Mouse (Mus musculus): ENCODE measurements around the gene Hoxd12. TPM values are rescaled to one million over a fixed set of nuclear protein-coding genes. Genes with fewer than 3 reads are reported as not detected.

Hoxd12 gene
- total and polyA plus RNA-seq, 3 experiments = not detected

DNA sequence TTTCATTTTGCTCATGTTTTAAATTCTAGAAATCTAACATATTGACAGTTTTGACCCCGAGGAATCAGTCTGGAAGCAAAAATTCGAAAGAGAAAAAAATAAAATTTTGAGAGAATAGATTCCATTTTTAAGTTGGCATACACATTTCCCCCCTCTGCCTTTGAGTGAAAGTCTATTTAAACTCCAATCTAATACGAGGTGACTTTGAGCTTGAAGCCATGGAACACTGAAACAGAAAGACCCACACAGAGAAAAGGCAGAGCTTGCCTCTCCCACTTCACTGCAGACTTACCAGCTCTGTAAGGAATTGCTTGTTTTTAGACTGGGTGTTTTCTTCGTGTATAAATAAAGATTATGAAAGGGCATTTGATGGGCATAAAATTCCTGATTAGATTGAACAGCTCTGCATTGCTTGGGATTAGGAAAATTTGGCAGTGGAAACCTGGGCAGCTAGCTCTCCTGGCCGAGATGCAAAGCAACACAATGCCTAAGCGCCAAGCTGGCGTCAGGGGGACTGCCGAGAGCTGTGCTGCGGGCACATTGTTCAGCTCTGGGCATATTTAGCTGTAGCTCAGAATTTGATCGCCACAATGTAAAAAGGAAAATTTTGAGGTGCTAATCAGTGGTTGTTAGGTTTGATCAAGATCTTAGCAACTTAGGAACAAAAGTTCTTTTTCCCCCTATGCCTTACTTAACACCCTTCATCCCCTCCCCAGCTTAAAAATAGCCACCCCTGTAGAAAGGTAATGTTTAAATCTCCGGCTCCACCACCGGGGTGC lies 14.2 kb downstream of the Hoxd12 start:
- H3K9me3 ChIP-seq (replicated peaks; ENCODE audit: insufficient read depth, low read length) = no peaks in the 10 kb centered on the region

DNA sequence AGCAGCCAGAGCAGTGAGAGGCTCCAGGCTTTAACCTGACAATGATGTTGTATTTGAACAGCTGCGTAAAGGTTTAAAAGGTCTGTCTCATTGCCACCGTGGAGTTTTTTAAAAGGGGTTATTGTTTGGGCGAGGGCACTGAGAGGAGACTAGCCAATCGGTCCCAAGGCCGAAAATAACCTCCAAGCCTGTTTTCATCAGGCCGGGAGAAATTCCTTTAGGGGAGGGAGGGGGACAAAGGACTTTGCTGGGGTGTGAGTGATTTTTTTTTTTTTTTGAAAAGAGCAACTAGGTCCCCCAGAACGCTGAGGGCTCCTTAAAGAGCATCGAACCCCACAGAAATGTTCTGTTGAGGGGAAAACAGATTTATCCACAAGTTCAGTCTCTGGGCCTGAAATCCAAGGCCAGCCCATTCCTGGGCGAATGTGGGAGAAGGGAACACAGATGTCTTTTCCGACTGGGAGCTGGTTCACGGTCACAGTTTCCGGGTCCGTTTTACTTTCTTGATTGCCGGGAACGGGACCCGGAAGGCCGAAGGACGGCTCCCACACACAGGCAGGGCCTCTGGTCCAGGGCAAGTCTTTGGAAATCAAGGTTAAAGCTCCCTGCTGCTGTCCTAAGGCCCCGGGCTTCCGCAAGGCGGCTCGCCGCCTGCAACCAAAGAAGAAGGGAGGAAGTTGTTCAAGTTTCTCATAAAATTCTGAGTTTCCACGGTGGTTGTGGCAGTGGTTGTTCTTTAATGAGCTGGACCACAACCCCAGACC lies 14.9 kb downstream of the Hoxd12 start:
- DNase-seq (ENCODE audit: low read depth, low spot score) = no peak
- Histone ChIP-seq H3K27me3 (ENCODE audit: control insufficient read depth in 1 of 2, insufficient read depth in 2 of 2, low read length in 2 of 2) (no peaks in the 10 kb centered on the region; a peak in 1 of 4 replicates), H3K9ac (ENCODE audit: control insufficient read depth, low read depth, low read length, poor library complexity, severe bottlenecking) (no peak overlapping the region), H3K4me3 (ENCODE audit: control insufficient read depth in 1 of 2, insufficient read depth in 1 of 2, low read depth in 2 of 2, low read length in 2 of 2) (no peak overlapping the region), H3K9me3 (replicated peaks; ENCODE audit: insufficient read depth, low read length) (no peaks in the 10 kb centered on the region), H3K79me2 (ENCODE audit: control insufficient read depth, insufficient read depth, low read length, poor library complexity) (no peaks in the 10 kb centered on the region), H3K27ac (ENCODE audit: control insufficient read depth, low read depth, low read length) (no peak overlapping the region), H3K36me3 (ENCODE audit: control insufficient read depth in 1 of 2, insufficient read depth in 2 of 2, low read length in 2 of 2) (no peaks in the 10 kb centered on the region), H3K4me1 (ENCODE audit: control insufficient read depth in 1 of 2, insufficient read depth in 2 of 2, low read length in 2 of 2) (no peaks in the 10 kb centered on the region)
- TF ChIP-seq TBP (IDR thresholded peaks at IDR 0.05; ENCODE audit: low read depth, low read length) (no peak), CTCF (IDR thresholded peaks at IDR 0.05 in 2 of 3, conservative IDR thresholded peaks at IDR 0.05 in 1 of 3; ENCODE audit: control insufficient read depth in 1 of 3, insufficient read depth in 1 of 3, low read depth in 2 of 3, low read length in 3 of 3, poor library complexity in 1 of 3, severe bottlenecking in 1 of 3) (no peak), CHD1 (IDR thresholded peaks at IDR 0.05; ENCODE audit: low read depth, low read length) (no peak), ZNF384 (IDR thresholded peaks at IDR 0.05; ENCODE audit: low read depth, low read length) (no peak), POLR2AphosphoS2 (IDR thresholded peaks at IDR 0.05; ENCODE audit: low read length) (no peak), MYB (IDR thresholded peaks at IDR 0.05; ENCODE audit: low read depth, low read length) (no peak), BHLHE40 (IDR thresholded peaks at IDR 0.05; ENCODE audit: borderline replicate concordance, low read depth, low read length) (no peak), SIN3A (IDR thresholded peaks at IDR 0.05; ENCODE audit: low read length) (no peak), GATA1 (IDR thresholded peaks at IDR 0.05; ENCODE audit: low read depth, low read length) (no peak), MAFK (IDR thresholded peaks at IDR 0.05; ENCODE audit: borderline replicate concordance, low read depth, low read length) (no peak), CHD2 (IDR thresholded peaks at IDR 0.05; ENCODE audit: low read length) (no peak), ZC3H11A (IDR thresholded peaks at IDR 0.05; ENCODE audit: low read depth, low read length) (no peak), JUND (IDR thresholded peaks at IDR 0.05; ENCODE audit: low read depth, low read length) (no peak)

More for the DNA sequence above, 14.2 kb downstream of the Hoxd12 start:
- no peaks in the 10 kb centered on the region for H3K36me3 ChIP-seq (ENCODE audit: control insufficient read depth in 1 of 2, insufficient read depth in 2 of 2, low read length in 2 of 2)
- H3K4me1 ChIP-seq (ENCODE audit: control insufficient read depth in 1 of 2, insufficient read depth in 2 of 2, low read length in 2 of 2) = no peaks in the 10 kb centered on the region
- no peak overlapping the region for H3K27ac ChIP-seq (ENCODE audit: control insufficient read depth, low read depth, low read length)
- no peaks in the 10 kb centered on the region for H3K79me2 ChIP-seq (ENCODE audit: control insufficient read depth, insufficient read depth, low read length, poor library complexity)
- TF ChIP-seq TBP (IDR thresholded peaks at IDR 0.05; ENCODE audit: low read depth, low read length) = no peak
- no peak for TF ChIP-seq BHLHE40 (IDR thresholded peaks at IDR 0.05; ENCODE audit: borderline replicate concordance, low read depth, low read length)
- no peak for TF ChIP-seq ELF1 (IDR thresholded peaks at IDR 0.05; ENCODE audit: low read depth, low read length)
- TF ChIP-seq NRF1 (IDR thresholded peaks at IDR 0.05; ENCODE audit: insufficient read depth, low read depth, low read length, poor library complexity, severe bottlenecking) = no peak
- peaks cover 0 to 2% of the 10 kb centered on the region in 2 experiments; a peak in 3 of 4 replicates for H3K27me3 ChIP-seq (ENCODE audit: control insufficient read depth in 1 of 2, insufficient read depth in 2 of 2, low read length in 2 of 2)
- no peak overlapping the region for H3K9ac ChIP-seq (ENCODE audit: control insufficient read depth, low read depth, low read length, poor library complexity, severe bottlenecking)
- DNase-seq (ENCODE audit: low read depth, low spot score) = no peak
- H3K4me3 ChIP-seq (ENCODE audit: control insufficient read depth in 1 of 2, insufficient read depth in 1 of 2, low read depth in 2 of 2, low read length in 2 of 2) = no peak overlapping the region
